ENCODE assay signal across 21 mouse cellular contexts in the genomic region with DNA sequence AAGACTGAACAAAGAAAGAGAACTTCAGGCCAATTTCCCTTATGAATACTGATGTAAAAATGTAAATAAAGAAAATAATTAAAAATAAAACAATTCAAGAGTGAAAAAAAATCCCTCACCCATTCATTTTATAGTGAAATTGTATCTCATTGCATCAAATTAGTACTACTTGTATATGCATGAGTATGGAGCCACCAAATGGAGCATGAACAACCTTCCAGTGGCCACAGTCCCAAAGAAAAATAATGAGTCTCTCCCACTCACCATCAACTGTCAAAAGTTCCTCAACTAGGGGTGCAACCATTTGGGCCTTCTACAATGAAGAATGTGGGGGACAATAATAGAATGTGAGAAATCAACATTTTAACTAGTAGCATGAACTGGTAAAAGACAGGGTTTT. TPM values are rescaled to one million over a fixed set of nuclear protein-coding genes. Genes with fewer than 3 reads are reported as not detected.
"Had no signal": no experiment of that assay in that cellular context is flagged by ENCODE, and none has a peak within 500 bp of the region (broad histone marks: within the 10 kb centered on the region; RNA-seq: fewer than 3 reads in every experiment).

No protein-coding gene starts in this region.

- DNase-seq: lung, adult 2 months; lung, postnatal 14 days; lung, postnatal 36 days; right cerebral cortex, postnatal 14 days; thymus, adult 2 months; thymus, postnatal 25 days; thymus, postnatal 4 days had no signal

- H3K4me2 ChIP-seq: lung, embryonic 15.5 days; midbrain, embryonic 11.5 days; midbrain, embryonic 13.5 days; midbrain, embryonic 15.5 days; neural tube, embryonic 12.5 days; stomach, embryonic 15.5 days had no signal

- H3K9me3 ChIP-seq: lung, embryonic 15.5 days; megakaryocyte, embryonic 14.5 days; midbrain, embryonic 13.5 days; midbrain, embryonic 15.5 days; neural tube, embryonic 12.5 days; stomach, embryonic 15.5 days had no signal

- H3K27ac ChIP-seq: lung, embryonic 15.5 days; macrophage; midbrain, embryonic 13.5 days; midbrain, embryonic 15.5 days; neural tube, embryonic 12.5 days; stomach, embryonic 15.5 days; stomach, postnatal 0 days had no signal

- H3K36me3 ChIP-seq: lung, embryonic 15.5 days; midbrain, embryonic 13.5 days; midbrain, embryonic 15.5 days; neural tube, embryonic 12.5 days; stomach, embryonic 15.5 days had no signal

- ATAC-seq: lung, postnatal 0 days; midbrain, embryonic 13.5 days; midbrain, embryonic 15.5 days had no signal

- H3K4me3 ChIP-seq: lung, embryonic 15.5 days; megakaryocyte, embryonic 14.5 days; midbrain, embryonic 13.5 days; midbrain, embryonic 15.5 days; neural tube, embryonic 12.5 days; stomach, embryonic 15.5 days had no signal

- H3K9ac ChIP-seq: lung, embryonic 15.5 days; midbrain, embryonic 13.5 days; midbrain, embryonic 15.5 days; neural tube, embryonic 12.5 days; stomach, embryonic 15.5 days had no signal

- H3K27me3 ChIP-seq: lung, embryonic 15.5 days; megakaryocyte, embryonic 14.5 days; midbrain, embryonic 13.5 days; midbrain, embryonic 15.5 days; neural tube, embryonic 12.5 days; stomach, embryonic 15.5 days had no signal

- H3K4me1 ChIP-seq: lung, embryonic 15.5 days; megakaryocyte, embryonic 14.5 days; midbrain, embryonic 13.5 days; midbrain, embryonic 15.5 days; neural tube, embryonic 12.5 days; stomach, embryonic 15.5 days had no signal

RNA-seq across cellular contexts. Expression of a gene that starts 54.1 kb away (rescaled TPM):
- total RNA-seq: megakaryocyte progenitor cell, adult 5-6 weeks; monocyte, adult 5-6 weeks; neutrophil, adult 5-6 weeks had no signal
- polyA plus RNA-seq: macrophage; testis, adult 2 months had no signal
